Comparison of ENCODE assay signal across 8 mouse cellular contexts in the genomic region with DNA sequence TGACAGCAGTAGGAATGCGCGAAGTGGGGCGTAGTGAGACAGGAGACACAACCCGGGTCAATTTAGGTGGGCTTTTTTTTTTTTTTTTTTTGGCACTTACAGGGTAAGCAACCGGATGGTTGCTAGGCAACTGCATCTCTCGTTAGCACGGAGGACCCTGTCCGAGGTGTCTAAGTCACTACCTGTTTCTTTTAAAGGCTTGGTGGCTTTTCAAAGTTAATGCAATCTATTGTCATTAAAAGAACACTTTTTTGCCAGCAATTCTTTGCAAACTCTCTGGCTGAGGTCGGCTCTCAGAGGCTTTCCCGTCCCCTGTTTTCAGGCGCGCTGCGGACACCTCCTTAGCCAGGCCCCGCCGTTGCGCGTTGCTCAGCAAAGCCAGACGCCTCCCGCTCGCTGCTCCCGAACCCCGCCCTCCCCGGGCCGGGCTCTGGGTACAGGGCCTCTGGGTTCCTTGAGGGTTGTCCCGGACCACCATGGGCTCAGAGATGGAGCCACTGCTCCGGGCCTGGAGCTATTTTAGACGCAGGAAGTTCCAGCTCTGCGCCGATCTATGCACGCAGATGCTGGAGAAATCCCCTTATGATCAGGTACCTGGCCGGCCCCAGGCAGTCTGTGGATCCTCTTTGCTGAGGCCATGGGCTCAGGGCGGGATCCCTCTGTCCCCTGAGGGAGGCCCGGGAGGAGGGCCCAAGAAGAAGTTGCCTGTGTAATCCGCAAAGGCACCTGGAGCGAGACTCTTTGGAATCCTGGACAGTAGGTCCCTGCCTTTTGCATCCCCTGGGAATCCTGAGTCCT. TPM values are rescaled to one million over a fixed set of nuclear protein-coding genes. Genes with fewer than 3 reads are reported as not detected.
DNase-seq lines count a peak whose midpoint lies in the region; ATAC-seq and TF ChIP-seq lines count a peak whose summit lies in the region.

A gene (plus strand): TSS at position 381 of the 798 bp plus-strand sequence.

- no peak for TF ChIP-seq CTCF in kidney, postnatal 0 days (IDR thresholded peaks at IDR 0.05; ENCODE audit: low read depth)
- TF ChIP-seq CTCF in liver, adult 2 months (IDR thresholded peaks at IDR 0.05; ENCODE audit: low read depth, low read length): no peak

- peaks cover 16% of the 10 kb centered on the region for H3K27me3 ChIP-seq in heart, embryonic 13.5 days (replicated peaks)
- H3K27me3 ChIP-seq in kidney, postnatal 0 days (ENCODE audit: insufficient read depth, low read length): no peaks in the 10 kb centered on the region
- no peaks in the 10 kb centered on the region for H3K27me3 ChIP-seq in liver, adult 2 months (ENCODE audit: control insufficient read depth, insufficient read depth, low read length)
- H3K27me3 ChIP-seq in myocyte (ENCODE audit: control insufficient read depth, insufficient read depth, insufficient read length): no peaks in the 10 kb centered on the region

- TF ChIP-seq POLR2A in liver, adult 2 months (IDR thresholded peaks at IDR 0.05; ENCODE audit: extremely low read depth, insufficient read depth, low read length): 0 out of 2 replicates have a peak, but pooled peaks have one; percentile 18
- TF ChIP-seq POLR2A in myocyte (IDR thresholded peaks at IDR 0.05; ENCODE audit: insufficient read length, low read depth): peak; percentile 24

- peak within 1 kb of the TSS; percentile 58 for H3K27ac ChIP-seq in heart, embryonic 13.5 days (replicated peaks)
- peak within 1 kb of the TSS; percentile 54; the same call in 1 of the 2 replicates for H3K27ac ChIP-seq in kidney, postnatal 0 days
- H3K27ac ChIP-seq in liver, adult 2 months (replicated peaks; ENCODE audit: insufficient read depth, low read depth, low read length): no peak within 1 kb of the TSS; the same call in 1 of the 2 replicates

- H3K4me2 ChIP-seq in heart, embryonic 13.5 days: peak within 1 kb of the TSS; percentile 78
- H3K4me2 ChIP-seq in kidney, postnatal 0 days (ENCODE audit: low read length): peak within 1 kb of the TSS; percentile 88
- H3K4me2 ChIP-seq in myocyte (ENCODE audit: low read depth): peak within 1 kb of the TSS; percentile 79

- DNase-seq in CD4-positive, CD25-positive, alpha-beta regulatory T cell, adult 2 months (ENCODE audit: low read depth, low spot score): peak; percentile 84
- peak; percentile 57 for DNase-seq in c-Kit-positive CD71-negative TER-119-negative erythroid progenitor cells, embryonic 14.5 days (ENCODE audit: low read depth)
- DNase-seq in fibroblast of lung, adult 2 months (ENCODE audit: low read depth): peak; percentile 75
- DNase-seq in kidney, postnatal 0 days (ENCODE audit: low spot score): peak; percentile 93
- DNase-seq in liver, adult 2 months (ENCODE audit: extremely low read depth, low read depth, low spot score): peak; percentile 78
- DNase-seq in spleen, postnatal 4 days (ENCODE audit: low spot score in 2 of 2): peak; percentile 59 to 80

- H3K4me3 ChIP-seq in heart, embryonic 13.5 days: peak within 1 kb of the TSS; percentile 73
- H3K4me3 ChIP-seq in kidney, postnatal 0 days (replicated peaks; ENCODE audit: low read depth, low read length): peak within 1 kb of the TSS; percentile 63
- peak within 1 kb of the TSS; percentile 82 for H3K4me3 ChIP-seq in liver, adult 2 months (ENCODE audit: insufficient read depth, low read depth, low read length)
- H3K4me3 ChIP-seq in myocyte: peak within 1 kb of the TSS; percentile 59

- 0 out of 2 replicates have a peak, but pooled peaks cover 5% of the 10 kb centered on the region for H3K4me1 ChIP-seq in heart, embryonic 13.5 days
- H3K4me1 ChIP-seq in kidney, postnatal 0 days (replicated peaks; ENCODE audit: insufficient read depth, low read length): no peaks in the 10 kb centered on the region
- peaks cover 2% of the 10 kb centered on the region; the same call in 1 of the 2 replicates for H3K4me1 ChIP-seq in liver, adult 2 months (ENCODE audit: control insufficient read depth, insufficient read depth, low read length)

- ATAC-seq in heart, embryonic 13.5 days (ENCODE audit: extremely low read depth, insufficient number of reproducible peaks, low FRiP score, low TSS enrichment): peak; percentile 82
- ATAC-seq in kidney, postnatal 0 days (replicated peaks; ENCODE audit: low FRiP score, low read depth): peak; percentile 98

- no peak within 1 kb of the TSS for H3ac ChIP-seq in myocyte (ENCODE audit: control insufficient read depth, insufficient read length)

- no peaks in the 10 kb centered on the region for H3K9me3 ChIP-seq in heart, embryonic 13.5 days
- no peaks in the 10 kb centered on the region for H3K9me3 ChIP-seq in kidney, postnatal 0 days (replicated peaks; ENCODE audit: low read length)

- H3K9ac ChIP-seq in heart, embryonic 13.5 days: peak within 1 kb of the TSS; percentile 88
- H3K9ac ChIP-seq in kidney, postnatal 0 days (ENCODE audit: low read depth, low read length): peak within 1 kb of the TSS; percentile 70
- H3K9ac ChIP-seq in liver, adult 2 months (ENCODE audit: low read depth, low read length): peak within 1 kb of the TSS; percentile 83

- no peaks in the 10 kb centered on the region for H3K79me2 ChIP-seq in liver, adult 2 months (ENCODE audit: control insufficient read depth, insufficient read depth, low read length)
- no peaks in the 10 kb centered on the region for H3K79me2 ChIP-seq in myocyte (ENCODE audit: control insufficient read depth, insufficient read depth)

- no peaks in the 10 kb centered on the region for H3K36me3 ChIP-seq in heart, embryonic 13.5 days
- H3K36me3 ChIP-seq in kidney, postnatal 0 days (ENCODE audit: insufficient read depth, low read length): no peaks in the 10 kb centered on the region
- H3K36me3 ChIP-seq in liver, adult 2 months (ENCODE audit: control insufficient read depth, insufficient read depth, low read length): no peaks in the 10 kb centered on the region
- no peaks in the 10 kb centered on the region for H3K36me3 ChIP-seq in myocyte (ENCODE audit: control insufficient read depth, insufficient read depth)

- WGBS in heart, embryonic 13.5 days: under 1% methylated on average over 35 of the region's 35 CpGs
- under 1% methylated on average over 35 of the region's 35 CpGs for WGBS in kidney, postnatal 0 days
- WGBS in liver, adult 2 months: under 1% methylated on average over 35 of the region's 35 CpGs

TF ChIP-seq in myocyte, 11 proteins besides CTCF, POLR2A, EP300 and RAD21:
- peak; percentile 98 for TF ChIP-seq MAX (IDR thresholded peaks at IDR 0.05; ENCODE audit: low read depth)
- no peak for TF ChIP-seq E2F4 (IDR thresholded peaks at IDR 0.05; ENCODE audit: insufficient read depth)
- no peak for TF ChIP-seq USF1 (IDR thresholded peaks at IDR 0.05; ENCODE audit: low read depth)
- TF ChIP-seq CEBPB (IDR thresholded peaks at IDR 0.05; ENCODE audit: insufficient read depth, poor library complexity, severe bottlenecking): no peak

RNA-seq across cellular contexts. Expression of the gene that starts here (rescaled TPM):
- 14.4 and 14.6 TPM in 2 replicates for polyA plus RNA-seq in heart, embryonic 13.5 days (2015; fragmentation: Nextera tagmentation; extraction: Ambion mirVana)
- 31.0 TPM in 2 replicates for polyA plus RNA-seq in kidney, postnatal 0 days (2015; fragmentation: Nextera tagmentation; extraction: Ambion mirVana)
- total RNA-seq in liver, adult 2 months (2014; rRNA removed): 5.6 and 6.5 TPM in 2 replicates
- polyA plus RNA-seq in liver, adult 2 months (2012; rRNA removed): 3.8 and 6.9 TPM in 2 replicates
- polyA plus RNA-seq in myocyte (2012; fragmentation: generic; extraction: Trizol): 6.2 TPM
